Mouse (Mus musculus): ENCODE measurements around the gene Prodh2.

DNA sequence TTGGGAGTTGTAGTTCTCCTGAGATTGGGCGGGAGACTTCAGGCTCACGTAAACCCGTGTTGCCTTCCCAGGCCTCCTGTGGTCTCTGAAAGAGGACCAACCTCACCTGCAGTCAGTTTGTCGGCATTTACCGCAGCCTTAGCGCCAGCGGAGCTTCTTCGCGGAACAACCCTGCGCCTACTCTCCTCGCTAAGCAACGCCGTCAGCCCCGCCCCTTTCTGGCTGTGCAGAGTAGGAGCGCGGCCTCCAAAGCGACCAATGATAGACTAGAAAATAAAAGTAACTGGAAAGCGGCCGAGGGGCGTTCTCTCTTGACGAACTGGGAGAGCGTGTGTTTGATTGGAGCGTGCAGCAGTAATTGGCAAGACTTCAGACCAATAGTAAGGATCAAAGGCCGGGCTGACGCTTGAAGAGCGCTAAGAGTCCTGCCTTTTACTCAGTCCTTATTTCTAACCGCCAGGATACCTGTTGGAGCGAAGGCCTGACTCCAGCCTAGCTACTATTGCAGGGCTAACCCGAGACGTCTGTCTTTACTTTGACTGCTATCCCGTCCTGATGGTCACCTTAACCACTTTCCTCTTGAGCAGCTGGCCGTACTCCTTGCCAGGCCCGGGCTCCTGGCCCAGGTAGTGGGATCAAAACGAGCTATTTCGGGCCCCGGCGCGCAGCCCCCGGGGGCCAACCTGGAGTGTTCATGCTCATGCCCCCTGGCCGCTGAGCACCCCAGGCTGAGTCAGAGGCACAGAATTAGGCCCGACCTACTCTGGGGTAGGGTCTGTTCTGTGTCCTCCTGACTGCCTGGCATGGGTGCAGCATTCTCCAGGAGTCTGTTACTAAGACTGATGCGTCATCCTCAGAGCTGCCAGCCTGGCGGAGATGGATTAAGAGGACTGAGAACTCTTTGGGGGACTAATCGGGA, 58.9 kb downstream of the Prodh2 start, which contains the start of the genes Hspb6 and Proser3:
- TF ChIP-seq CTCF (IDR thresholded peaks at IDR 0.05; ENCODE audit: low read depth) (peak; percentile 24), EP300 (IDR thresholded peaks at IDR 0.05; ENCODE audit: low read depth) (no peak)
